Mouse (Mus musculus): ENCODE data around the gene Zfp239. TPM values are rescaled to one million over a fixed set of nuclear protein-coding genes. Genes with fewer than 3 reads are reported as not detected.
A peak's percentile ranks its signal among the peaks of the same experiment; 100 is the strongest.

Zfp239 gene
- total RNA-seq (2012; rRNA removed) = 17.9 and 20.4 TPM in 2 replicates
- polyA plus RNA-seq (2012; ENCODE audit: insufficient read depth in 1 of 2, insufficient read length in 2 of 2, low read depth in 1 of 2, low replicate concordance in 2 of 2, missing spikeins in 1 of 2) = 10 to 100 TPM in 1 of 2 experiments, not detected in 1; 18.6 TPM

DNA sequence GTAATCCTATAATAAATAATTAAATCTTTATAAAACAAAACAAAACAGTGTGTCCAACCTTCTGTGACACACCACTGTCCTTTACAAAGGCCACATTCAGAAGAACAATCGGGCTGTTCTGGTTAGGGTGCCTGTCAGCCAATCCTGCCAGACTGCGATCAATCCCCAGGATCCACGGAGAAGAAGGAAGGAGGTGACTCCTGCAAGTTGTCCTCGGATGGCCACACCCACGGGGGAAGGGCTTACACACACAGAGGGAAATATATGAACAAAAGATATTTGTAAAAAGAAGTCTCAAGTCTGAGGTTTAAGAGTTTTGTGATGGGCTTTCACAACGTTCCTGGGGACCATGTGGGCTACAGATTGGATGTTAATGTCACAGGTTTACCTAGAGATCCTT is at the start of gene Zfp239:
TSS of gene Zfp239 (plus strand) at position 253 of the 400 bp plus-strand sequence.
- no peaks in the 10 kb centered on the region for H3K9me3 ChIP-seq (replicated peaks; ENCODE audit: insufficient read depth, low read length)
- peak; percentile 72 for DNase-seq (ENCODE audit: low read depth, low spot score)
- H3K36me3 ChIP-seq (ENCODE audit: control insufficient read depth in 1 of 2, insufficient read depth in 2 of 2, low read length in 2 of 2) = peaks cover 0 to 10% of the 10 kb centered on the region in 2 experiments; a peak in 2 of 4 replicates
- TF ChIP-seq ZC3H11A (IDR thresholded peaks at IDR 0.05; ENCODE audit: low read depth, low read length) (no peak), POLR2A (IDR thresholded peaks at IDR 0.05; ENCODE audit: control insufficient read depth in 1 of 2, insufficient read depth in 1 of 2, low read depth in 1 of 2, low read length in 2 of 2, poor library complexity in 1 of 2) (0 out of 4 replicates have a peak, but pooled peaks of 1 of the 2 experiments have one; percentile 31)
- H3K4me1 ChIP-seq (ENCODE audit: control insufficient read depth in 1 of 2, insufficient read depth in 2 of 2, low read length in 2 of 2) = peaks cover 0 to 3% of the 10 kb centered on the region in 2 experiments; a peak in 1 of 4 replicates
- peak within 1 kb of the TSS; percentile 69 to 87 for H3K4me3 ChIP-seq (ENCODE audit: control insufficient read depth in 1 of 2, insufficient read depth in 1 of 2, low read depth in 2 of 2, low read length in 2 of 2)
- H3K27me3 ChIP-seq (ENCODE audit: control insufficient read depth in 1 of 2, insufficient read depth in 2 of 2, low read length in 2 of 2) = no peaks in the 10 kb centered on the region
- peaks cover 2% of the 10 kb centered on the region; the same call in 1 of the 2 replicates for H3K79me2 ChIP-seq (ENCODE audit: control insufficient read depth, insufficient read depth, low read length, poor library complexity)
- peak within 1 kb of the TSS; percentile 70 for H3K27ac ChIP-seq (ENCODE audit: control insufficient read depth, low read depth, low read length)
- H3K9ac ChIP-seq (ENCODE audit: control insufficient read depth, low read depth, low read length, poor library complexity, severe bottlenecking) = peak within 1 kb of the TSS; percentile 71

DNA sequence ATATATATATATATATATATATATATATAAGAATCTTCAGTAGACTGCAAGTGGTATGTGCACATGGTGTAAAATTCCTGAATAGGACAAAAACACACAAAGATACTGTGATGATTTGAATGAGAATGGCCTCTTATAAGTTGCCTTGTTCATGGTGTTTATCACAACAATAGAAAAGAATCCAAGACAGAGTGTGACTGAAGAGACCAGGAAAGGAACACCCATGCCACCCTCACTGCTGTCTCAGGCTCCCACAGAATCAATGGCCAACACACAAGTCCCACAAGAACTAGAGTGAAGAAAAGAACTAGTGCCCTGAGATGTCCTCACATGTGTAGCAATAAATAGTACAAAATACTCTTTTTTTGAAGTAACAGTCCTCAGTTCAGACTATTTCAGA is 47.2 kb upstream of the Zfp239 start:
- no peak for TF ChIP-seq RCOR1 (IDR thresholded peaks at IDR 0.05; ENCODE audit: low read depth, low read length)
- no peak for TF ChIP-seq TAL1 (IDR thresholded peaks at IDR 0.05; ENCODE audit: low read length)
- no peak for TF ChIP-seq GATA1 (IDR thresholded peaks at IDR 0.05; ENCODE audit: low read depth, low read length)
- no peak for TF ChIP-seq SMC3 (IDR thresholded peaks at IDR 0.05; ENCODE audit: low read depth, low read length)
- no peak for TF ChIP-seq POLR2AphosphoS5 (IDR thresholded peaks at IDR 0.05; ENCODE audit: borderline replicate concordance, low read depth, low read length)
- TF ChIP-seq CTCF (IDR thresholded peaks at IDR 0.05 in 2 of 3, conservative IDR thresholded peaks at IDR 0.05 in 1 of 3; ENCODE audit: control insufficient read depth in 1 of 3, insufficient read depth in 1 of 3, low read depth in 2 of 3, low read length in 3 of 3, poor library complexity in 1 of 3, severe bottlenecking in 1 of 3) = no peak
- no peak for TF ChIP-seq MAZ (IDR thresholded peaks at IDR 0.05; ENCODE audit: low read depth, low read length)
- no peak for TF ChIP-seq ZMIZ1 (IDR thresholded peaks at IDR 0.05; ENCODE audit: low read depth, low read length)
- TF ChIP-seq MEF2A (IDR thresholded peaks at IDR 0.05; ENCODE audit: extremely low read depth, insufficient replicate concordance, low read depth, low read length, poor library complexity, severe bottlenecking) = no peak
- no peak for TF ChIP-seq MYC (IDR thresholded peaks at IDR 0.05; ENCODE audit: low read depth, low read length)
- TF ChIP-seq EP300 (IDR thresholded peaks at IDR 0.05; ENCODE audit: low read depth in 1 of 2, low read length in 2 of 2) = no peak
- no peak for TF ChIP-seq TCF12 (IDR thresholded peaks at IDR 0.05; ENCODE audit: low read depth, low read length)
- H3K27me3 ChIP-seq (ENCODE audit: control insufficient read depth in 1 of 2, insufficient read depth in 2 of 2, low read length in 2 of 2) = no peaks in the 10 kb centered on the region
- no peaks in the 10 kb centered on the region for H3K79me2 ChIP-seq (ENCODE audit: control insufficient read depth, insufficient read depth, low read length, poor library complexity)
- no peak overlapping the region for H3K27ac ChIP-seq (ENCODE audit: control insufficient read depth, low read depth, low read length)
- DNase-seq (ENCODE audit: low read depth, low spot score) = no peak
- no peaks in the 10 kb centered on the region for H3K36me3 ChIP-seq (ENCODE audit: control insufficient read depth in 1 of 2, insufficient read depth in 2 of 2, low read length in 2 of 2)
- H3K4me3 ChIP-seq (ENCODE audit: control insufficient read depth in 1 of 2, insufficient read depth in 1 of 2, low read depth in 2 of 2, low read length in 2 of 2) = no peak overlapping the region
- no peak overlapping the region for H3K9ac ChIP-seq (ENCODE audit: control insufficient read depth, low read depth, low read length, poor library complexity, severe bottlenecking)
- H3K4me1 ChIP-seq (ENCODE audit: control insufficient read depth in 1 of 2, insufficient read depth in 2 of 2, low read length in 2 of 2) = no peaks in the 10 kb centered on the region
- H3K9me3 ChIP-seq (replicated peaks; ENCODE audit: insufficient read depth, low read length) = no peaks in the 10 kb centered on the region

DNA sequence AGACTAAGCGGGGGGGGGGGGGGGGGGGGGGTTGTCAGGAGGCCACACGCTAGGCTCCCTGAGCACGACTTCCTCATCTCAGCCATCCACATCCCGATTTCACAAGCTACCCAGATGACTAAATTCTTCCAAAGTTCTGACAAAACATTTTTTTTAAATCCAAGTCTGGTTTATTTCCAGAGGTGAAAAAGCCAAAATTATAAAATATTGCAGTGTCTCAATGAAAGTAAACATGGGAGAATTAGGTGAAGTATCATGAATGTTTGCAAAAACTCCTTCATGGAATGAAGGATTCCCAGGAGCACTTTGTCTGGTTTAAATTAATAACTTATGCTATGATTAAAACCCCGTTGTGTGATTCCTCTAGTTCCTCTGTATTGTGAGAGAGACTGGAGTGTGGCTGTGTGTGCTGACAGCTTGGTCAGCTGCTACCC is 44.8 kb upstream of the Zfp239 start:
- no peaks in the 10 kb centered on the region for H3K27me3 ChIP-seq (ENCODE audit: control insufficient read depth in 1 of 2, insufficient read depth in 2 of 2, low read length in 2 of 2)

More for the DNA sequence above, 44.8 kb upstream of the Zfp239 start:
- no peaks in the 10 kb centered on the region for H3K36me3 ChIP-seq (ENCODE audit: control insufficient read depth in 1 of 2, insufficient read depth in 2 of 2, low read length in 2 of 2)
- no peak overlapping the region for H3K9ac ChIP-seq (ENCODE audit: control insufficient read depth, low read depth, low read length, poor library complexity, severe bottlenecking)
- H3K4me3 ChIP-seq (ENCODE audit: control insufficient read depth in 1 of 2, insufficient read depth in 1 of 2, low read depth in 2 of 2, low read length in 2 of 2) = no peak overlapping the region
- H3K9me3 ChIP-seq (replicated peaks; ENCODE audit: insufficient read depth, low read length) = no peaks in the 10 kb centered on the region
- no peak for DNase-seq (ENCODE audit: low read depth, low spot score)
- no peaks in the 10 kb centered on the region for H3K79me2 ChIP-seq (ENCODE audit: control insufficient read depth, insufficient read depth, low read length, poor library complexity)
- no peak for TF ChIP-seq CTCF (IDR thresholded peaks at IDR 0.05 in 2 of 3, conservative IDR thresholded peaks at IDR 0.05 in 1 of 3; ENCODE audit: control insufficient read depth in 1 of 3, insufficient read depth in 1 of 3, low read depth in 2 of 3, low read length in 3 of 3, poor library complexity in 1 of 3, severe bottlenecking in 1 of 3)
- TF ChIP-seq SIN3A (IDR thresholded peaks at IDR 0.05; ENCODE audit: low read length) = no peak
- TF ChIP-seq HCFC1 (IDR thresholded peaks at IDR 0.05; ENCODE audit: low read depth, low read length) = no peak
- no peak for TF ChIP-seq EP300 (IDR thresholded peaks at IDR 0.05; ENCODE audit: low read depth in 1 of 2, low read length in 2 of 2)
- H3K4me1 ChIP-seq (ENCODE audit: control insufficient read depth in 1 of 2, insufficient read depth in 2 of 2, low read length in 2 of 2) = no peaks in the 10 kb centered on the region
- no peak overlapping the region for H3K27ac ChIP-seq (ENCODE audit: control insufficient read depth, low read depth, low read length)
